Comparison of ENCODE assay signal across 11 mouse cellular contexts in genomic region chr17:9845451-9846075, GRCm38 (mm10).
DNase-seq lines count a peak whose midpoint lies in the region; ATAC-seq and TF ChIP-seq lines count a peak whose summit lies in the region.
"Had no signal": no experiment of that assay in that cellular context is flagged by ENCODE, and none has a peak within 500 bp of the region (broad histone marks: within the 10 kb centered on the region; RNA-seq: fewer than 3 reads in every experiment).

No protein-coding gene starts in this region.

- H3K27ac ChIP-seq in hindbrain, embryonic 16.5 days (ENCODE audit: low read depth, low read length): peak overlapping the region; percentile 26; the same call in 1 of the 2 replicates
- no peak overlapping the region for H3K27ac ChIP-seq in forebrain, embryonic 12.5 days
- H3K27ac ChIP-seq: liver, embryonic 13.5 days had no signal

- H3K4me3 ChIP-seq in hindbrain, embryonic 16.5 days (ENCODE audit: low read length): no peak overlapping the region
- H3K4me3 ChIP-seq in forebrain, embryonic 12.5 days (replicated peaks): no peak overlapping the region
- H3K4me3 ChIP-seq: erythroblast, embryonic 14.5 days; liver, embryonic 13.5 days had no signal

- no peaks in the 10 kb centered on the region for H3K36me3 ChIP-seq in hindbrain, embryonic 16.5 days (ENCODE audit: control insufficient read depth, insufficient read depth, low read length)
- H3K36me3 ChIP-seq in forebrain, embryonic 12.5 days (replicated peaks): no peaks in the 10 kb centered on the region
- H3K36me3 ChIP-seq: liver, embryonic 13.5 days had no signal

- H3K4me2 ChIP-seq in hindbrain, embryonic 16.5 days (ENCODE audit: low read length): no peak overlapping the region
- H3K4me2 ChIP-seq in forebrain, embryonic 12.5 days: no peak overlapping the region
- H3K4me2 ChIP-seq: liver, embryonic 13.5 days had no signal

- H3K27me3 ChIP-seq in hindbrain, embryonic 16.5 days (replicated peaks; ENCODE audit: control insufficient read depth, insufficient read depth, low read length): no peaks in the 10 kb centered on the region
- no peaks in the 10 kb centered on the region for H3K27me3 ChIP-seq in forebrain, embryonic 12.5 days
- H3K27me3 ChIP-seq: liver, embryonic 13.5 days had no signal

- intact Hi-C loops in left cerebral cortex, postnatal 4 days (cut with DNase I): no loop called here

- H3K4me1 ChIP-seq in hindbrain, embryonic 16.5 days (ENCODE audit: control insufficient read depth, insufficient read depth, low read depth, low read length): no peaks in the 10 kb centered on the region
- H3K4me1 ChIP-seq in forebrain, embryonic 12.5 days: peaks cover 7% of the 10 kb centered on the region; the same call in 1 of the 2 replicates
- H3K4me1 ChIP-seq: liver, embryonic 13.5 days had no signal

- no peak overlapping the region for H3K9ac ChIP-seq in hindbrain, embryonic 16.5 days (ENCODE audit: low read depth, low read length)
- H3K9ac ChIP-seq in forebrain, embryonic 12.5 days: no peak overlapping the region
- H3K9ac ChIP-seq: liver, embryonic 13.5 days had no signal

- DNase-seq in gastrocnemius, adult 18-20 months (ENCODE audit: low spot score): peak; percentile 24
- no peak for DNase-seq in gastrocnemius, adult 8-10 months (ENCODE audit: low spot score in 2 of 2)
- DNase-seq in left cerebral cortex, postnatal 4 days: peak; percentile 3
- DNase-seq in left cerebral cortex, adult 18-20 months (ENCODE audit: low spot score in 2 of 2): no peak
- DNase-seq in brain, embryonic 14.5 days (ENCODE audit: low read depth): no peak
- no peak for DNase-seq in ovary, postnatal 14 days (ENCODE audit: low spot score)
- DNase-seq: liver, embryonic 13.5 days had no signal

- 51% methylated on average over 4 of the region's 4 CpGs for WGBS in hindbrain, embryonic 16.5 days
- 79% methylated on average over 4 of the region's 4 CpGs for WGBS in forebrain, embryonic 12.5 days

- H3K9me3 ChIP-seq in hindbrain, embryonic 16.5 days (ENCODE audit: control insufficient read depth, low read length): no peaks in the 10 kb centered on the region
- no peaks in the 10 kb centered on the region for H3K9me3 ChIP-seq in forebrain, embryonic 12.5 days
- H3K9me3 ChIP-seq: liver, embryonic 13.5 days had no signal

- no peak for TF ChIP-seq POLR2A in brain, embryonic 14.5 days (IDR thresholded peaks at IDR 0.05; ENCODE audit: borderline replicate concordance, extremely low read depth, insufficient read depth, insufficient read length, poor library complexity, severe bottlenecking)

- ATAC-seq in hindbrain, embryonic 16.5 days: no peak
- no peak for ATAC-seq in forebrain, embryonic 12.5 days (ENCODE audit: low FRiP score)
- ATAC-seq: CD4-positive, CD25-positive, alpha-beta regulatory T cell, adult 4 months had no signal

- peak; percentile 39; the same call in 1 of the 2 replicates for TF ChIP-seq CTCF in brain, embryonic 14.5 days (IDR thresholded peaks at IDR 0.05; ENCODE audit: borderline replicate concordance, extremely low read depth, insufficient read depth, insufficient read length)

Comparison
In these comparisons a context has a peak if more than half of its experiments do, and no peak if none do; other contexts are left out.
1. DNase-seq: peak in gastrocnemius, adult 18-20 months (single experiment) and left cerebral cortex, postnatal 4 days (single experiment); none in gastrocnemius, adult 8-10 months (0 of 2), left cerebral cortex, adult 18-20 months (0 of 2), brain, embryonic 14.5 days (single experiment) and ovary, postnatal 14 days (single experiment).